Mouse (Mus musculus) left cerebral cortex, adult 18-20 months (tissue): ENCODE data around the gene Tbc1d8. TPM values are rescaled to one million over a fixed set of nuclear protein-coding genes. Genes with fewer than 3 reads are reported as not detected.

Experiments
- DNase-seq, 2 experiments: peaks; one replicate each; pipeline ENCODE4 v3.0.0; 2021 to 2022; ENCODE audit warnings: low spot score in 2 of 2, mixed read lengths in 1 of 2
- total RNA-seq, 2 experiments: library from RNA; stranded (reverse); gene quantifications; 2 replicates each; pipeline ENCODE4 v1.2.3; 2021

The Tbc1d8 gene
- total RNA-seq, 2 experiments from 2014 or later = 19.3 to 20.5 TPM

DNA sequence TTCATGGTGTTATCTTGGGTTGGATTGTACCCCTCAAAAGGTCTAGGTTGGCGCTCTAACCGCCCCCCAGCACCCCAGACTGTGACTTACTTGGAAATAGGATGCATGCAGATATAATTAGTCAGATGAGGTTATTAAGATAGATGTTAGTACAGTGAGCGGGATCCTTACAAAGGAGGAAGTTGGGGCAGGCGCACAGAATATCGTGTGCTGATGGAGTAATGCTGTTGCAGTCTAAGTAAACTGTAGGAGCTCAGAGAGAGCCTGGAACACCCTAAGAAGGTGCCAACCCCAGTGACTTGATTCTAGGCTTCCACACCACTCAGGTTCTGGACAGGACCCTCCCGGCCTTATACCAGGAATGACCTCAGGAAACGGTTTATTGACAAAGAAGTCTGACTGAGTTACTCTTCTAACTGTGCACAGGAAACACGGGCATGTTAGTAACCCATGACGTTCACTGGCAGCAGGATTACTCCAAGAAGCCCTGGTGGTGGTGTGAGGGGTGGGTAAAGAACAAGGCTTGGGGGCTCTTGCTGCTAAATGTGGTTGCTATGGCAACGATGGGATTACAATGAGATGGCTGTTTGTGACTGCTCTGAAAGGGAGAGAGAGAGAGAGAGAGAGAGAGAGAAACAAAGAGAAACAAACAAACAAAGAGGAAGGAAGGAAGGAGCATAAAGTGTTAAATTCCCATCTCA, 3.7 kb upstream of the Tbc1d8 start:
- DNase-seq = no peak

DNA sequence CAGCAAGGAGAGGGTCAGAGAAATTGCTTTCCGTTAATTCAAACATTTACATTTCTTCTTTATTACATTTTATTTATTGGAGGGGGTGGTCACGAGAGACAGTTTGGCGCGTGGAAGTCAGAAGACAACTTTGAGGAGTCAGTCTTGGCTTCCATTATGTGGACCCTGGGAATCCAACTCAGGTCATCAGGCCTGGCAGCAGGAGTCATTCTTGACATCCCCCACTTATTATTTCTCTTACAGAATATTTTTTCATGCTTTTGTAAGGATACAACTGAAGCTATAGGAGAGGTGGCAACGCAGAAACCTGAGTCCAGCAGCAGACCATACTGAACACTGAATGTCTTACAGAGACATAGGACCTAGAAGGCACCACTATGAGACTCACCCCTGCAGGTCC, 699 bp upstream of the Tbc1d8 start:
- DNase-seq = no peak

DNA sequence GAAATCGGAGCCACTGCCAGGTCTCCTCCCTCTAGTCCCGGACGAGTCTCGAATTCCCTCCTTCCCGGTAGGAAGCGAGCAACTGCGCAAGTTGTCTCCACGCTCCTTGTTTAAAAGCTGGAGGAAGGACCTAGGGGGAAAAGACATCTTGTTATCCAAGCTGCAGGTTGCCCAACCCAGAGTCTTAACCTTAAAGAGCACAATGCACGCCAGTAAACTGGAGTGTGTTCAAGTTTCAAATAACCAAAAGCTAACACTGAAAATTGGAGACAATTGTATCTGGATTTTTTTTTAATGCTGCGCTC, 293 bp upstream of the Tbc1d8 start:
- DNase-seq = no peak

DNA sequence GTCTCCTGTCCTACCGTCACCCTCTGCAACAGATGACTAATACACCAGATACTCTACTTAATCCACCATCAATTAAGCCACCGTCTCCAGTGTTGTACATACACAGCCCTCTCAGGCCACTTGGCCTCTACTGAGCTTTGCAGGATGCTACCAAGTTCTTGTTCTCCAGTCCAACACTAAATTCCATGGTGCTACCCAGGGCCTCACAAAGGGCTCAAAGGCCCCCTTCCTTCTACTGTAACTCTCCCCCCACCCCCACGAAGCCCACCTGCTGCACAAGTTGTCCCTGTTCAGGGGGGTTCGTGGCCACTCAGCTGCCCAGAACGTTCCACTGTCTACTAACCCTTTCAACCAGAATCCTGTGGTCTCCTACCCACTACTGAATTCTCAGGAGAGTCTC, 1.5 kb downstream of the Tbc1d8 start:
- no peak for DNase-seq

DNA sequence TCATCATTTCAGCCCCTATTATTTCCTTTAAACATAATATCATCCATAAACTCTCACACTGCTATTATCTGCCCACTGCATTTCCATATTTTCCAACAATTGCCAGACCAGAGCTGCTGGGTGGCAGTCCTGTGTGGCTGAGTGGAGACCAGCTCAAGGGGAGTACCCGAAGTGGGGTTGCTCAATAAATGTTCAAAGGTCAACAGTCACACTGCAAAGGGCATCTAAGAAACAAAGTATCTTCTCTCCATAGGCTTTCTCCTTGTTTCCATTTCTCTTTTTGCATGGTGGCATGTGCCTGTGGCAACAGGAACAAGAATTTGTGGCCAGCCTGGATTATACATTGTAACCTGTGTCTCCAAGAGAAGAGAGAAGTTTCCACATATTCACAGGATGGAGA, 2.2 kb downstream of the Tbc1d8 start:
- DNase-seq = no peak

DNA sequence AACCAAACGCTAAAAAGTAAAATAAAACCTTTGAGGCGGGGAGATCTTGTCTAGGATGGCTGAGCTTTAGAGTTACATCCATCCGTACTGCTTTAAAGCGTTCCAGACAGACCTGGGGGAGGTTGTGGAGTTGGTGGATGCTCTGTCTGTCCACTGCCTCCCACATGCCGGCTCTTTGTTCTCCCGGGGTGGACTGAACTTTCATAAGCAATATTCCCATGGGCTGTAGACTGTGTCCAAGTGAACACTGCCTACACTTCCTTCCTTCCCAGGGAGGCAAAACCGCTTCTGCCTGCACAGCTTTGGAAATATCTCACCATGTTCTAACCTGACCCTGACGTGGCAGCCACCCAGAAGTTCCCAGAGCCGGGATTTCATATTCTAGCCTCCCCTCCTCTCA, 4.0 kb downstream of the Tbc1d8 start:
- DNase-seq = peak in 1 of 2 experiments; percentile 18

DNA sequence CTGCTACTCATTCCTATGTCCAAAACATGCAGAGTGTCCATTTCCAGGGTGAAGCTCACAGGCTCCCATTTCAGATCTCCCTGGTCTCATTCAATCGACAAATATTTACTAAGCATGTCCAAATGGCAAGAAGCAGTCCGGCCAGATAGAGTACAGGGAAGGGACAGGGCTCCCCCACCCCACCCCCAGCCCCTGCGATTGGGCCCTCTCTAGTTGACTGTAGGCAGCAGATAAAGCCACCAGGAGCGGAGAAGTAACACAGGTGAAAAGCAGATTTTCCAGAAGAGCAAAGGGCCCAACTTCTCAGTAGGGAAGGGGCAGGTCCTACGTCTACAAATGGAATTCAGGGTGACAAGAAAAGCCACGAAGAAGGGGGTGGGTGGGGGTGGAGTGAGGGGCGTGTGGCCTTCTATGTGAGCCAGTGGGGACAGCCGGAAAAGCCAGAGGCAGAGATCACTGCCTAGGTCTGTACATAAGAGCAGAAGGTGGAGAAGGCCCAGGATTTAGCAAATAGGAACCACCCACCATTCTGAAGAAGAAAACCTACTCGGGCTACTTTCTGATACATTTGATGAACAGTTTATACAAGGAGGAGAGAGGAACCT, 7.2 kb downstream of the Tbc1d8 start:
- DNase-seq = no peak

DNA sequence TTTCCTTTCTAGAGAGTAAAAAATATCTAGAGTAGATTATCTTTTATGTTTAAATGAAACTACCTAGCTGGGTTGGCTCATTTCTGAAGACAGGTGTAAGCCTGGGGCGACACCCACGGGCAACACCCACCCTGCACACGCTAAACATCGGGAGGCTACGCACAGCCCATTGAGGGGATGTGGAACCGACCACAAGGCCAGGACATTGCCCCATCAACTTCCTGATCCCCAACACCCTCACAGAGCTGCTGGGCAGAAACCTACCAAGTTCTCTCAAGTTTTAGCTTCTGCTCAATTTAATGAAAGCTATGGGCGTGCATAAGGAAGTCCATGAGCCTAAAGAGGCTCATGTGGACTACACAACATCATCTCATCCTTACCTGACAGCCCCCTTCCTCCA, 9.6 kb downstream of the Tbc1d8 start:
- DNase-seq = no peak

DNA sequence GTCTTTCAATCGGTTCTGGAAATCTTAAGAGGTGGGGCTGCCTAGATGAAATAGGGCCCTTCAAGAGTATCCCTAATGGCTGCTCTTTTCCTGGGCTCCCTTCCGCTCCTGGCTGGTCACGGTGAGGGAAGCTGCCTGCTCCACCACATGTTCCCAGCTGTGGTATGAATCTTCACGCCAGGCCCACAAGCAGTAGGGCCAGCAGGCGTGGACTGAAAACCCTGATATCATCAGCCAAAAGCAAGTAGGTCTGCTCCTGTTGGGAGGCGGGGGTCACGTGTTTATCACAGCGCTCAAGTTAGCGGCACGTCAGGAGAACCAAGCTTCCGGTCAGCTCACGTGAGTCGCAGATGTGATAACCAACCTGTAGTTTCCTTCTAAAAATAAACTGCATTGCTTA, 12.0 kb downstream of the Tbc1d8 start:
- DNase-seq = no peak

DNA sequence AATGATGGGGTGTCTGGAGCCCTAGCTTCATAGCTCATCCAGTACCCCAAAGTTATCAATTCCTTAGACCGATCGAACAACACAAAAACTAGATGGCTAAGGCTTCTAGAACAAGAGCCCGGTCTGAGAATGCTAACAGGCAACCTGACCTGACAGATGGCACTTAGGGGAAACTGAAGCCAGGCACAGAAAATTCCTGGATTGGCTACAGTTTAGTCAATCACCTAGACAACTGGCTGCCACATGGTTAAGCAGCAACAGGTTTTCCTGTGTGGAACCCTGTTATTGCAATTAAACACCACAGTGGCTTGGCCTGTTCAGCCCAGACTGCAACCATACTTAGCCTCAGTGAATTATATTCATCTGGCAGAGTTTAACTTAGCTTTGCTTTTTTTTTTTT, 13.8 kb downstream of the Tbc1d8 start:
- no peak for DNase-seq

DNA sequence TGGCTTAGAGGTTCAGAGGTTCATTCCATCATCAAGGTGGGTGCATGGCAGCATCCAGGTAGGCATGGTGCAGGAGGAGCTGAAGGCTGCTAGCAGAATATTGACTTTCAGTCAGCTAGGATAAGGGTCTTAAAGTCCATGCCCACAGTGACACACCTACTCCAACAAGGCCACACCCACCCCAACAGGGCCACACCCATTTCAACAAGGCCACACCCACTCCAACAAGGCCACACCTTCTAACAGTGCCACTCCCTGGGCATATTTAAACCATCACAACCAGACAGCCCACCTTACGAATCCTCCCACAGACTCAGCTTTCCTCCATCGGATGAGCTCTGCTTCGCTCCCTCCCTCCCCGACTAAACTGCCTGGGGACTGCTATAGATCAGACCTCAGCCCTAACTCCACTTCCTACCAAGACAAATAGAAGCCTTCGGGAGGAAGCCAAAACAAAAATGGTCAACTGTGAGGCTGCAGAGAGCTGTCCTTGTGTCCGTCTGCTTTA, 15.6 kb downstream of the Tbc1d8 start:
- no peak for DNase-seq

DNA sequence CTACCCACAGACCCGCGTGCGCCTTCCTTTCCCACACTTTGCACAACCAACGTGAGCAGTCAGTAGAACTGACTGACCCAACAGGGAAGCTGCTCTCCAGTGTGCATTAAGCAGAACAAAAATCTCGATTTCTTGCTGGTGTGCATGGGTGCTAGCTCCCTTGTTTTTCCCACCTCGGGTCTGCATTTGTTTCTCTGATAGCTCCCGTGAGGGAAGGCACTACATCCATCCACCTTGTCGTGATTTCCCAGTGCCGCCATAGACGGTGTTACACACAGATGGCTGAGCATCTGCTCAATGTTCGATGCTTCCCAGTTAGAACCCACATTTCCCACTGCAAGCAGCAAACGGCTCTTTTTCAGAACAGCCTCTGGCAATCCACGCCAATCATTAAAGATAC, 16.5 kb downstream of the Tbc1d8 start:
- peak; percentile 41 to 59 for DNase-seq

DNA sequence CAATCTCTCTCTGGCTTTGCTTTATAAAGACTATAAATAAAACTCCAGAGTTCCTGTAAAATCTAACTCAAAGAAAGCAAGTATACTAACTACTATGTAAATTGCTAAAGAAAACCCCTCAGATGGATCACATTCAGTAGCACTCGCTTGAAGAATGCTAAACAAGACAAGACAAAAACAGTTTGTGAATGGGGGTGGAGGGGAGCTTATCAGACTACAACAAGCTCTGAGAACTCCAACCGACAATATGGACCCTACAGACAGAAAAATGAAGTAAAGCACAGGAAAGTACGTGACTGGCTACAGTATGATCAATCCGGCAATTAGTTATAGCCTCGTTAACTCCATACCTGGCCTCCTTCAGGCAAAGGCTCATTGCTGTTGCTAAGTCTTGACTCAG, 18.1 kb downstream of the Tbc1d8 start:
- no peak for DNase-seq

DNA sequence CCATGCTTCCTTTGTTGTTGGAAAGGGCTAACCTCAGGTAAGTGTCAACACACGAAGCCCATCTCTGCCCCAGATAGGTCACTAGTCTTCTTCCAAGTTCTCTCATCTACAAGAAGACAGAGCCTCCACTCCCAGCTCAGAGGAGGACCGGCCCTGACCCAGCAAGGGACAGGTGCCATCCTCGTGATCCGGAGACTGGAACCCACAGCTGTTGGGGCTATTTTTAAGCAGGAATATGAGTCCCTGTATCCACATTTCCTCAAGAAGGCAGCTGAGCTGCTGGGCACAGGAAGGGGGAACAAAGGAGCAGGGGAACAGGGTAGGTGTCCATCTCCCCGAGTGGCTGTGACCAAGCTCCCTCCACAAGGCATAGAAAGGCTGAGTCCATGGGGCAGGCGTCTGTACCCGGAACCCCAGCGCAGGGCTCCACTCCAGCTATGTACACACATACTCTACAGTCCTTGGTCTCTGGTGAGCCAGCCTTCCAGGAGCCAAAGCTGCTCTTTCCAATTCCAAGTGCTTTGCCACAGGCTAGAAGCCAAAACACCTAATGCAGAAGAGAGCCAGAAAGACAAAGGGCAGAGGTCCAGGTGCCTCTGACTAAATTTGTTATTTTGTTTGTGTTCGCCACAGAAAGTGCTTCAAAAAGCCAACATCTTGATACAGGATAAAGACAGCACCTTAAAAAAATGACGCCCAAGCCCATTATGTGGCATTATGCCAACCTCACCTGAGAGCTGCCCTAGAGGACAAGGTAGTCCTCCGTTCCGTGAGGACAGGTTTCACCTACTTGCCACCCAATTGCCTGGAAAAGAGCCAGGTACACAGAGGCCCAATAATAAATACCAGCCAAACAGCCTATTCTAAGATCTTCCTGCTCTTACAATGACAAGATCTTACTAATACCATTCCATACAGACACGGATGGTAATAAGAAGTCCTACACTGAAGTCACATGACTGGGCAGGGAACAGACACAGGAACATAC, 20.4 kb downstream of the Tbc1d8 start:
- DNase-seq = no peak

DNA sequence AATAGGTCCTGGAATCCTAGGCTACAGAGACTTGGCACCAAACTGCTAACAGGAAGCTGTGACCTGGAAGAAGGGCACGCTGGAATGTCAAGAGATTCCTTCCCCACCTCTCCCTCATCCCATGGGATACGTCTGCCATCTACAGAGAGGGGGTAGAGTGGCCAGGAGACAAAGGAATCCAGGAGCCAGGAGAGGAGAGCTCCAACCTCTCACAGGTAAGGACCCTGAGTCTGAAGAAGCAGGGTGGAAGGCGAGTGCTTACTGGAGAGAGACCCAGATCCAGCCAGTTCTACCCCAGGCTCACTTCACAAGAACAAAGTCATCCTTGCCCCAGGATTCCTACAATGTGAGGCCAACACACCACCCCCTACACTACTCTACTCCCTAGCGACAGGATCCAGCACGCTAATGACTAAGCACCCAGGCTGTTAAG, 22.1 kb downstream of the Tbc1d8 start:
- DNase-seq = no peak

DNA sequence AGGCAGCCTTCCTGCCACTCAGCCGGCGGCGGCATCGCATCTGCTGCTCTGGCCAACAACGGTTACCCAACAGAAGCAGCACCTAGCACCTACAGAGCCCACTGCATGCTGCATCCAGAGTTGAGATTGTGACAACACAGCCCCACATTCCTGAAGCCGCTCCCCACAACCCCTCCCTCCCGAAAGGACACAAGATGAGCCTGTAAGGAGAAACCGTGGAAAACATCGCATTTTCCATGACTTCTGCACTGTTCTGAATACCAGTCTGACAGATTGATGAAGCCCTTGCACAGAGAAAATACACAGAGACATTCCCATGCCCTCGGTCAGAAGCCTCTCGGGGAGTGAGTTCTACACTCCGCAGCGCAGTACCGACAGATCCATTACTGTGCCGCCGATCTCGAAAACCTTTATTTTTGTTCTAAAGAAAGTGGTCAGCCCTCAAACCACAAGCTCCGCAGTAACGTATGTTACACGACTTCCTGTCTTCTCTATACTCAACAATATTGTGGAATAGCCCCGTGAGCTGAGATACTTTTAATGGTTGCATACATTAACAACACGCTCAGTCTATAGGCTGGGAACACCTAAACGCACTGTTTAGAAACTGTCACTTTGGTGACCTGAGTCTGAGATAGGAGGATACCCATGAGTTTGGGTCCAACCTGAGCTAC, 23.1 kb downstream of the Tbc1d8 start:
- DNase-seq = no peak

DNA sequence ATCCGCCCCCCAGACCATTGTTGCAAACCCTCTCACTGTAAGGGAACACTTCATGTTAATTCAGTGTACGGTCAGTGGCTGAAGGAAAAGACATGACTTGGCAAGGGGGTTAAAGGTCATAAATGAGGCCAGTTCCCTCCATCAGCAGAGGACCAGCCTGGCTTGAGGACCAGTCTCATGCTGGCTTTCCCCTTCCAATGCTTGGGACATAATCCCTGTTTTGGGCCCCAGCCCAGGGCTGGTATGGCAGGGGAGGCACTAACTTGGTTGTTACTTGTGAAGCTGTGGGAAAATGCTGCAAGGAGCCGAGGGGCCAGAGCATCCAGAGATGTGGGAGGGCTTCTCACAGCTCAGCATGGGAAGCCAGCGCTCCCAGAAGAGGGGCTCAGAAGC, 23.8 kb downstream of the Tbc1d8 start:
- DNase-seq = no peak

DNA sequence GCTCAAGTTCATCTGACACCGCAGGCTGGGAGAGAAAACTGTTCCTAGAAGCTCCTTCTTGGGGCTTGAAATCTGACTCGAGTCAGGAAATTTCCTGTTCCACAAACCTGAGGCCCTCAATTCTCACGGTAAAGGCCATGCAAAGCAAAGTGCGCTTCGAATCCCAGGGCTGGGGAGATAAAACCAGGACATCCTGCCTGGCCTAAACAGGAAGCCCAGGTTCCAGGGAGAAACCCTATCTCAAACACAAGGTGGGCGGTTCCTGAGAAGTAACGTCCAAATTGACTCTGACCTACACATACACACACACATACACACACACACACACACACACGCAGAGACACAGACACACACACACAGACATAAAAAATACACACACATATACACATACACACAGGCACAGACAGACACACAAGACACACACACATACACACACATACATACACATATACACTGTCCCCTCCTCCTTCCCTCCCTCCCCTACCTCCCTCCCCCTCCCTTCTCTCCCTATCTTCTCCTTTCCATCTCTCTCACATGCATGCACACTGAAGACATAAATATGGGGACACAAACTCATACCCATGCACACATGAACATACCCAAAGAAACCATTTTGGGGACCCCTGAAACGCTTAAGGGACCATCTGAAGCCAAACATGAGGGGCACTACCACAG, 24.3 kb downstream of the Tbc1d8 start:
- DNase-seq = no peak

DNA sequence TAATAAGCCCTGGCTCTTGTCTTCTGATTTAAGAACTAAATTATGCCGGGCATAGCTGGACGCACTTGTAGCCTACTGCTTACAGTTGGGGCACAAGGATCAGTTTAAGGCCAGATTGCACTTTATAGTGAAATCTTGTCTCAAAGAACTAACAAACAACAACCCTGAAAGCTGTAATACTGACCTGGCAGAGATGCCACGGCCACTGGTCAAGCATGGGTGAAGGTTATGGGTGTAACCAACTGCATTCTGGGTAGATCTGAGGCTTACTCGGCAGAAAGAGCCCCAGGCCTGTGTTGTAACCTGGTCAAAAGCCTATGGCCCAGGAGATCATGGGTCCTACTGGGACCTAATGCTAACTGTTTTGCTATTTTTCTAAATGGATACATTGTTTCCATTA, 26.4 kb downstream of the Tbc1d8 start:
- no peak for DNase-seq

DNA sequence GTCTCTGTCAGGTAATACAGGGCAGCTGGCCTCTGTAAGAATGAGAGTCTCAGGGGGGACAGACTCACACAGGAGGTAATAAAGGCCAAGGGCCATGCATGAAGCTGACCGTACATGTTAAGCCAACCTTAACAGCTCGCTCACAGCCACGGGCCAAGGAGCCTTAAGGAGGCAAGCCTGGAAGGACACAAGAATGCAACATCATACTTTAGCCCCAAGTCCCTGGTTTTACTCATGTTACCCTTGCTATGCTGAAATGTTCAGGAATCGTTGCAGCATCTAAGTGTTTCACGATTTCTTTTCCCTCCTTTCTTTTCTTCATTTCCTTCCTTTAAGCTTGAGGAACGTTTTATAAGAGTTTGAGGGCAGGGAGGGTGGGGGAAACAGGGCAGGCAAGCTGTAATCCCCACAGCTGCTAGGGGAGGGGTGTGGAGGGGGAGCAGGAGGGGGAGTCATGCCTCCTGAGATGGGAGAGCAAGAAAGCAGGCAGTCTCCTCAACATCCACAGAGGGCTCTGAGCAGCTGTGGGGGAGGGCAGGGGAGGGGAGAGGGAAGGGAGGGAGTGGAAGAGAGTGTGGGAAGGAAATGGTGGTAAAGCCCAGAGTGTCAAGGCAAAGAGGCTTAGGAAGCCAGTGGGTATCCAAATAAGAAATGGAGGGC, 28.4 kb downstream of the Tbc1d8 start:
- DNase-seq = no peak
